Mouse (Mus musculus) thymus, adult 2 months (tissue): ENCODE data around the gene Slc6a8.

ENCODE experiments used
- CTCF ChIP-seq: fragments of 200-500 bp; IDR thresholded peaks from 2 replicates; pipeline ENCODE4 v1.5.1; 2012; ENCODE audit warnings: mild to moderate bottlenecking, control low read depth, low read length, moderate library complexity, borderline replicate concordance; ENCODE audit not compliant: control insufficient read depth, poor library complexity, insufficient read depth; ENCODE audit errors: extremely low read depth
- POLR2A ChIP-seq: fragments of 200-500 bp; IDR thresholded peaks from 2 replicates; pipeline ENCODE4 v1.6.1; 2012; ENCODE audit warnings: mild to moderate bottlenecking, low read length, control low read depth, moderate library complexity; ENCODE audit not compliant: control insufficient read depth, poor library complexity, insufficient read depth; ENCODE audit errors: extremely low read depth

GRCm38 (mm10) chrX:73717667-73718066, 44.7 kb downstream of the Slc6a8 start:
- TF ChIP-seq CTCF (no peak), POLR2A (no peak)
